Mouse (Mus musculus) small intestine, adult 2 months (tissue): ENCODE results near the gene Med24.

Experiments
- CTCF ChIP-seq: fragments of 200-500 bp; IDR thresholded peaks from 2 replicates; pipeline ENCODE4 v1.5.1; 2012; ENCODE audit warnings: low read depth, mild to moderate bottlenecking, control low read depth, inconsistent platforms, low read length, moderate library complexity, mixed read lengths; ENCODE audit not compliant: insufficient replicate concordance, insufficient read length; ENCODE audit errors: extremely low read depth
- POLR2A ChIP-seq: fragments of 200-500 bp; IDR thresholded peaks from 2 replicates; pipeline ENCODE4 v1.6.1; 2012; ENCODE audit warnings: low read depth, mild to moderate bottlenecking, control low read depth, inconsistent platforms, low read length, moderate library complexity

GRCm38 (mm10) chr11:98680023-98680422 is 49.2 kb downstream of the Med24 start:
- no peak for TF ChIP-seq POLR2A
- TF ChIP-seq CTCF: no peak
